Mouse (Mus musculus) testis, postnatal 14 days (tissue): ENCODE results near the gene Slc25a28.

Source experiments
- DNase-seq: peaks from one replicate; pipeline ENCODE4 v3.0.0; 2021; ENCODE audit warnings: low spot score

Slc25a28 gene

DNA sequence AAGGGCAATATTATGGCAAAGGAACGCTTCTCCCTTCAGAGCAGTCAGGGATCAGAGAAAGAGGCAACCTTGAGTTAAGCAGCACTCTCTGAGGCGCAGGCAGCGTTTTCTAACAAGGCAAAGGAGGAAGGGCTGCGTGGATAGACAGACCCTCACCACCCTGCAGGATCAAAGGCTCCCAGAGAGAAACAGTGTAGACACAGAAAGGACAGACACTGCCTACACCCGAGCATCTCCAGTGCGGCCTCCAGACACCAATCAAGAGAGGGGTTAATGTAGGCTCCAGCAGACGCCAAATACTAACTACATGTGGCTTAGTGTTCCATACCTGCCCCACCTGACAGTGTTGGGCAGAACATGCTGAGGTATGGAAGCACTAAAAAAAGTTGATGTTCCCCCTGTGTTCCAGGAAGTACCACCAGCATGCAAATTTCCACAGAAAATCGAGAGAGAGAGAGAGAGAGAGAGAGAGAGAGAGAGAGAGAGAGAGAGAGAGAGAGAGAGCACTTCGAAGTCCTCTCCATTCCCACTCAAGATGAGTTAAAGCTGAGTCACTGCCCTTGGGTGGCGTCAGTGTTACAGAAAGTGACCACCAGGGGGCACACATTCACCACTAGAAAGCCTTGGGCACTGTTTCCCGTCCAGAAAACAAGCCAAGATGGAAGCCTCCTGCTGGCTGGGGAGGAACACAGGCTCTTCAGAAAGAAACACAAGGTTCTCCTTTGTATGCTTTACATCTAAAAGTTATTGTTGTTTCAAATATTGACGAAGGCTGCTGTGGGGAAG, 44.0 kb downstream of the Slc25a28 start:
- peak; percentile 76 for DNase-seq

DNA sequence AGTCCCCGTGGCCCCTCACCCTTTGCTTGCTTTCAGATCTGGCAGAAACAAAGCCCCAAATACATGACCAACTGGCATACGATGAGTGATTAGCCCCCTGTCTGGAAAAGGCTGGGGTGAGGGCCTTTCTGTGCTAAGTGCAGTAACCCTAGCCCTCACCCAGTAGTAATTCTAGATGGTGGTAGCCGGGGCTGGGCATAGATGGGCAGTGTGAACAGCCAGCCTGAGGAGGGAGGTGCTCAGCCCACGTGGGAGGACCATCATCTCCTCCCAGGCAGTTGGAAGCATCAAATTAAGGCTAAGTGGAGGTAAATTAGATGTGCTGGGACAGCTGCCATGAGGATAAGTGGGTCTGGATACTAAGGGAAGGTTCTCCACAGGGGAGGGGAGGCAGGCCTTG, 45.6 kb downstream of the Slc25a28 start:
- DNase-seq: no peak

DNA sequence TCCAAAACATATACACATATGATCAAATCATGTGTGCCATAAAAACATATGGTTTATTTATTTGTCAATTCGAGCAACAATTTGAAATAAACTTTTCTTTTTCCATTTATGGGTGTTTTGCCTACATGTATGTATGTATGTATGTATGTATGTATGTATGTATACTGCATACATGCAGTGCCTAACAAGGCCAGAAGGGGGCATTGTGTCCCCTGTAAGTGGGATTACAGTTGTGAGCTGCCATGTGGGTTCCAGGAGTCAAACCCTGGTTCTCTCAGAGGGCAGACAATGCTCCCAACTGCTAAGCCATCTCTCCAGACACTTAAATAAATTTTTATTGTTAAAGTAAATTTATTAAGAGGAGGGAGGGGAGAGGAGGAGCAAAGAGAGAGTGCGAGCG, 47.3 kb downstream of the Slc25a28 start:
- DNase-seq: no peak

DNA sequence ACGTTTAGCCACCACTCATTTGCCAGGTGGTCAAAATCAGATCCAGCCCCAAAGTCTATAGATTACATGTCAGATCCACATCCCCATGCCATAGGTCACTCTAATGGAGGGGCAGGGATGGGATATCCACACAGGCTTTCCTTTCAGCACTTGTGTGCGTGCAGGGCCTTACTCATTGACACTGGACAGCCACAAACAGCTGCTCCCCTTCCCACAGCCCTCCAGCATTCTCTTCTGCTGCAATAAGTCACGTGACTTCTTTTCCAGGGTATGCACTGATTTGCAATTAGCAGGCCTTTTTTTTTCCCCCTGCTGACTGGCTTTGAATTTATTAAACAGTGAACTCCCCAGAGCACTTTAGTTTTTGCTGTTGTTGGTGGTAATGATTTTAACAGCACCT, 48.5 kb downstream of the Slc25a28 start:
- no peak for DNase-seq

DNA sequence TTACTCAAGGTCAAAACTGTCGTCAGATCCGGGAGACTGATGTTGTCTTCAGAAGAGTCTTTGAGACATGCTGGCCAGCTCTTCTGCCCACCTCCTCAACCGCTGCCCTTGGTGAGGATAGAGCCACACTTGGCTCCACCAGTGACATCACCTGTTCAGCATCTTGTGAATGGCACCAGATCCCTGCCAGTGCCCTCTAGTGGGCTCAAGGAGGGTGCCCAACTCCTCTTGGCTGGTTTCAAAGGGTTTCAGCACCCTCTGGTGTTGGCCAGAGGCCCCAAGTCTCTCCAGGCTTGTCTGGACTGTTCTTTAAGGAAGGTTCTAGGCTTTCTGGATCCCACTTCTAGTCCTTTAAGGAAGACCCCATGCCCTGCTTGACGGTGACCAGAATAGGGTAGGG, 50.8 kb downstream of the Slc25a28 start:
- DNase-seq: no peak

DNA sequence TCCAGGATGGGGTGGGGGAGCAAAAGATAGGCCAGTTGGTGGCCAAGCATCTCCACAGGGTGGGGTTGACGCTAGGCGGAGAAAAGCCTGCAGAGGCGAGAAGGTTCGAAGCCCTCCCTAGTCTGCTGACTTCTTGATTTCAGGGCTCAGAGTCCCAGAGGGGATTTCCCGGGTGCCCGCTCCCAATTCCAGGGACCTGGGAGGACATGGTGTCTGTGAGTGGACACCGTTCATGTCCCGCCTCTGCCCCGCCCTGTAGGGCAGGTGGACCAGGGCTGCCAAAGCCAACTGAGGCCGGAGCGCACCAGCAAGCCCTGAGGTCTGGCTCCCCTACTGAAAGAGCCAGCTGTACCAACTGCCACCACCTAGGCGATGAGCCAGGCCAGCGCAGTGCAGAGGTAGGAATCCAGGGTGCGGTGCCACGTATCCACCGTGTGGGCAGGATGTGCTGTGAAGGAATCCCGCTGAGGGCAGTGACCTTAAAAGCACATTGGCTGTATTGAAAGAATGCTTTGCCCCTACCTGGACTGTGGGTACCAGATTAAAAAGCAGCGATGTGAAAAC, 54.7 kb downstream of the Slc25a28 start:
- DNase-seq: no peak

DNA sequence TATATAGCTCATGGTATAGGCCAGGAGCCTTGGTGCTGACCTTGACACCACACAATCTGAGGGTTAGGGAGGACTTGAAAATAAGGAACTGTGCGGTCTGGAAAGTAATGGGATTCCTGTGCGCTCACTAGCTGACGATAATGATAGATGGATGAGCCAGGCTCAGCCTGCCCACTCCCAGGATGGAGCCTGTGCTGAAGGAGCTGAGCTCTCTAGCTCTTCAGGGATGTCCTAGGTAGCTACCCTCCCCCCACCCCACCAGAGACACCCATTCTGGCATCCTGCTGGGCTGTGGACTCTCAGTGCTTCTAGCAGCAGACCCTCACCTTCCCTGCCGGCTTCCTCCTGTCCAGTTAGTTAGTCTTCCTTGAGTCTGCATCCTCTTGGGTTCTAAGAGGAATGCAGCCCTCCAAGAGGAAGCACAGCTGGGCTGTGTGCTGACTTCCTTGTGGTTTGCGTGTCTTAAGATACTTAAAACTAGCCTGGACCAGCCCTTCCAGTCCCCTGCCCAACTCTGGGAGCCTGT, 56.1 kb downstream of the Slc25a28 start:
- DNase-seq: no peak

DNA sequence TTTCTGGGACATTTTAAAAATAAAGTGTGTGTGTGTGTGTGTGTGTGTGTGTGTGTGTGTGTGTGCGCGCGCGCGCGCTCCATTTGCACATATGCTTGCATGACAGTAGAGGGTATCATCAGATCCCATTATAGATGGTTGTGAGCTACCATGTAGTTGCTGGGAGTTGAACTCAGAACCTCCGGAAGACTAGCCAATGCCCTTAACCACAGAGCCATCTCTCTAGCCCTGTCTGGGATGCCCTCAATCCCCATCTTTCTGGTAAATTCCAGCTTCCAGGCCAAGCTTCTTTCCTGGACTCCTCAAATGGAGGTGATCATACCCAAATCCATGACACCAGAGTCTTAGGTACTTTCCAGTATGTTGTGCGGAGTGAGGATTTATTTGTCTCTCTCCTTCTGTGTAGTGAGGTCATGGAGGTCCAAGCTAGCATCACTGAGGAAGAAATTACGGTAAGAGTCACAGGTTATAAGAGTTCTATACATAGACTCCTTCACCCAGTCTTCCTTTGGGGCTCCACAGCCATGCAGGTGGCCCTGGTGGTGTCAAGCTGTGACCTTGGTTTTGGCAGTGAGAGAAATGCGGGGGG, 56.8 kb downstream of the Slc25a28 start:
- DNase-seq: no peak

DNA sequence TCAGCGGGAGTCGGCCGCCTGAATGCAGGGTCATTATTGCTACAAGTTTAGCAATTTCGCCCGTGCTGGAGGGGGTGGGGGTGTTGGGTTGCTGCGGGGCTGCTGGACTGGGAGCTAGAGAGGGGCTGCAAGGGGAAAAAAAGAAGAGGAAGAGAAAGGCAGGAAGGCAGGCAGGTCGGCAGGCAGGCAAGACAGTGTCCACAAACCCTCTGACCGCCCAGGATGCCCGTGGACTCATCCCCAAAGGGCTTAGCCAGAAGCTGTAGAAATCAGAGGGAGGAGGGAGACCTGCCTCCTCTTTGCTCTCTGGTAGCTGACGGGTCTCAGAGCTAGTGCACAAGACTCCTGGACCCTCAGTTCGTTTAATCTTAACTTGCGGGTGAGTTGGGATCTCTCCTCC, 57.8 kb downstream of the Slc25a28 start:
- peak; percentile 48 for DNase-seq

DNA sequence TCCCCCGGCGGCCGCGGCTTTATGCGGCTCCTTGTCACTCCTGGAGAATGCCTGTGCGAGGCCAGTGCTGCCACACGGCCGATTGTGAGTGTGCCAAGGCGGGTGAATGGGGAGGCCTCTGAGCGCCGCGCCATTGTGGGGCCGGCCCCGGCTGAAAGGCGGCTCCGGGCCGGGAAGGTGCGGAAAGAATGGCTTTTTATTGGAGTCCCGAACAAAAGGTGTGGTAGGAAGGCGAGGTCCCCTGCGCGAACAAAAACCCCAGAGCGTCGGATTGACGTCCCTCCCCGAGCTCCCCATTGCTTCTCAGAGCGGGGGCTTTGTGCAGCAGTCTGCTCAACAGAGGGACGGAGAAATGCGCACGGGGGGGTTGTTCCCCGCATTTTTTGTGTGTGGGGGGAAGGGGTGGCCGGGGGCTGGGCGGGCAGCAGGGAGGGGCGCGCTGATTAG, 58.2 kb downstream of the Slc25a28 start:
- DNase-seq: no peak

DNA sequence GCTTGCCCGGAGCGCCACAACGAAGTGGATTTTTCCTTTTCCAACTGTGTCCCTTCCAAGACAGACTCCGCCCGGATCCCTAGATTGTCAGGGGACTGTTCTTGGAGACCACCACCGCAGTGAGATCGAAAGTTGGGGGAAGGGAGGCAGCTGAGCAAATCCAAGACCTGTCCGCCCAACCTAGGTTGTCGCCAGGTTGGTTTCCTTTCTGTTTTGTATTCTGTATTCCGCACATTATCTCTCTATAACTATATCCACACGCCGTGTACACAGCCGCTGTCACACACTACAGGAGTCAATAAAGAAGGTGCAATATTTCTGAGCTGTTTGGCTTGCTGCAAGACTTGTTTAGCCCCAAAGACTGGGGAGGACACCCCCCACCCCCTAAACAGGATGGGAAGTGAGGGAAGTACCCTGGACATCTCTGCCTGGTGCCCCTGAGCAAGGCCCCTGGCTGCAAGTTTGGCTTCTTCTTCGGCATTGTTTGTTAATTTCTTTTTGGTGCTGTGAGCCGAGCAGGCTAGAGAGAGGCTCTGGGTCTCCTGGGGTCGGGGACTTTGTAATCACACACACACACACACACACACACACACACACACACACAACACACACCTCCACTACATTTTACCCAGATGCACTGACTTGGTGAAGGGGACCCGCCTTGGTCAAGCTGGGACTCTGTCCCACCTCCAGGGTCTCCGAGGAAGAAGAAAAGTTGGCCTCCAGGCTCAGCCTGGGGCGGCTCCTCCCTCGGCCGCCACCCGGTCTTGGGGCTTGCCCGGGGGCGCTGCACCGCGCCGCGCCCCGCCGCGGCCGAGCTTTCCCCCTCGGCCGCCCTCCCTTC, 58.9 kb downstream of the Slc25a28 start:
- DNase-seq: no peak

DNA sequence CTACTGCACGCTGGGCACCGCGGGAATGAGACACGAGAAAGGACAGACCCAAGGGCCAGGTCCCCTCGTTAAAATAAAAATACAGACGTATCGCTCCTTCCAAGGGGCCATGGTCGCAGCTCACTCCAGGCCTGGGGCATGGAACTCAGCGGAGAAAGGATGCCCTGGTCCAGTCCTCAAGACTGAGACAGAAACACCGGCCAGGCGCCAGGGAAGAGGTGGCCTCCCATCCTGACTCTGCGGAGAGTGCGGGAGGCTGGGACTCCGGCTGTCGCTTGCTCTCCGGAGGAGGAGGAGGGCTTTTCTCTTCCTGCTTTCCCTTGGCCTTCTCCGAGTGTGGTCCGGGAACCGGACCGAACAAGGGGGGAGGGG, 59.6 kb downstream of the Slc25a28 start:
- DNase-seq: no peak

DNA sequence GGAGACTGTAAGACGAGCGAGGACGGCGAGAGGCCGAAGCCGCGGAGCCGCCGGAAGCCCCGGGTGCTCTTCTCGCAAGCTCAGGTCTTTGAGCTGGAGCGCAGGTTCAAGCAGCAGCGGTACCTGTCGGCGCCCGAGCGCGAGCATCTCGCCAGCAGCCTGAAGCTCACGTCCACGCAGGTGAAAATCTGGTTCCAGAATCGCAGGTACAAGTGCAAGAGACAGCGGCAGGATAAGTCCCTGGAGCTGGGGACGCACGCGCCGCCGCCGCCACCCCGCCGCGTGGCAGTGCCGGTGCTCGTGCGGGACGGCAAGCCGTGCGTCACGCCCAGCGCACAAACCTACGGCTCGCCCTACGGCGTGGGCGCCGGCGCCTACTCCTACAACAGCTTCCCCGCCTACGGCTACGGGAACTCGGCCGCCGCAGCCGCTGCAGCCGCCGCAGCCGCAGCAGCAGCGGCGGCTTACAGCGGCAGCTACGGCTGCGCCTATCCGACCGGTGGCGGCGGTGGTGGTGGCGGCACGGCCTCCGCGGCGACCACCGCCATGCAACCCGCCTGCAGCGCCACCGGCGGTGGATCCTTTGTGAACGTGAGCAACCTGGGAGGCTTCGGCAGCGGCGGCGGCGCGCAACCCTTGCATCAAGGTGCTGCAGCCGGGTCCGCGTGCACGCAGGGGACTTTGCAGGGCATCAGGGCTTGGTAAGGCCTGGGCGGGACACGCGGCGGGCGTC, 60.2 kb downstream of the Slc25a28 start:
- no peak for DNase-seq
